Mouse (Mus musculus): Measurements from ENCODE around the gene Hmgn2. TPM values are rescaled to one million over a fixed set of nuclear protein-coding genes. Genes with fewer than 3 reads are reported as not detected.
"Not testable (repeated sequence)": the region's sequence is repeated elsewhere in the genome, so short reads cannot be mapped to it uniquely, and the experiment has no call there.

Gene Hmgn2
- polyA plus RNA-seq, 1 experiment from 2014 or later, result 3,644 TPM

DNA sequence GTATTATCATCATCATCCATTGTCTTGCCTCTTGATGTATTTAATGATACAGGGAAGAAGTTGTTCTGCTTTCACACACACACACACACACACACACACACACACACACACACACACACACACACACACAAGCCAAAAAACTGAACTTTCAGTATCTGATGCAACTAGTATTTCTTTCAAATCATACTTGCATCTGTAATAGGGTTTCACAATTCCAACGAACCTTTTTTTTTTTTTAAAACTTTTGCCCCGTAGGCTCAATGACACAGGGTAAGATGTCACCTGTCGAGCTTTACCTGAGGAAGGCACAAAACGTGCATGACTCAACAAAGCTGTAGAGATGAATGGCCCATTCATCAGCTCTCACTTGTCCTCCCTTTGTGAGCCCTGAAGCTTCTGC, 33.8 kb upstream of the Hmgn2 start:
- Histone ChIP-seq H3K9ac (no peak overlapping the region), H3K36me3 (replicated peaks) (no peaks in the 10 kb centered on the region), H3K27ac (0 out of 2 replicates have a peak overlapping the region, but pooled peaks have one; percentile 79), H3K9me3 (no peaks in the 10 kb centered on the region), H3K4me1 (peaks cover 44% of the 10 kb centered on the region), H3K27me3 (no peaks in the 10 kb centered on the region), H3K4me2 (0 out of 2 replicates have a peak overlapping the region, but pooled peaks have one; percentile 15), H3K4me3 (replicated peaks) (no peak overlapping the region)
- no peak for ATAC-seq (ENCODE audit: low FRiP score)
- 9% methylated on average over 4 of the region's 4 CpGs for WGBS

DNA sequence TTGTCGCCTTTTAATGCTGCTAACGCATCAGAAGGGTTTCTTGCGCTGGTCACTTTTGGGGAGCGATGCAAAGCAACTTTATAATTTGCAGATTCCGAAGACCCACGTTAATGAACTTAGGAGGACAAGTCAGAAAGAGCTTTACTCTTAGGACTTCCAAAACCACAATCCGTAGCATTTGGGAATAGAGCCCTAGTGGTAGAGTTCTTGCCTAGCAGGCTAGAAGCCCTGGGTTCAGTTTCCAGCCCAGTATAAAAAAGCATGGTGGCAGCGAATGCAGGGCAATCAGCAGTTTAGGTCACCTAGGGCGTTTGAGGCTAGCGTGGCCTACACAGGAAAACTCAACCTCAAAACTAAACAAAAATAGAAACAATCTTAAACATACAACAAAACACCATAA, 33.3 kb upstream of the Hmgn2 start:
- Histone ChIP-seq H3K36me3 (replicated peaks) (peaks cover 3% of the 10 kb centered on the region; the same call in 1 of the 2 replicates), H3K4me1 (peaks cover 44% of the 10 kb centered on the region), H3K4me3 (replicated peaks) (no peak overlapping the region), H3K27me3 (no peaks in the 10 kb centered on the region), H3K4me2 (no peak overlapping the region), H3K9me3 (no peaks in the 10 kb centered on the region), H3K27ac (no peak overlapping the region), H3K9ac (no peak overlapping the region)
- 47% methylated on average over 10 of the region's 10 CpGs for WGBS
- no peak for ATAC-seq (ENCODE audit: low FRiP score)

DNA sequence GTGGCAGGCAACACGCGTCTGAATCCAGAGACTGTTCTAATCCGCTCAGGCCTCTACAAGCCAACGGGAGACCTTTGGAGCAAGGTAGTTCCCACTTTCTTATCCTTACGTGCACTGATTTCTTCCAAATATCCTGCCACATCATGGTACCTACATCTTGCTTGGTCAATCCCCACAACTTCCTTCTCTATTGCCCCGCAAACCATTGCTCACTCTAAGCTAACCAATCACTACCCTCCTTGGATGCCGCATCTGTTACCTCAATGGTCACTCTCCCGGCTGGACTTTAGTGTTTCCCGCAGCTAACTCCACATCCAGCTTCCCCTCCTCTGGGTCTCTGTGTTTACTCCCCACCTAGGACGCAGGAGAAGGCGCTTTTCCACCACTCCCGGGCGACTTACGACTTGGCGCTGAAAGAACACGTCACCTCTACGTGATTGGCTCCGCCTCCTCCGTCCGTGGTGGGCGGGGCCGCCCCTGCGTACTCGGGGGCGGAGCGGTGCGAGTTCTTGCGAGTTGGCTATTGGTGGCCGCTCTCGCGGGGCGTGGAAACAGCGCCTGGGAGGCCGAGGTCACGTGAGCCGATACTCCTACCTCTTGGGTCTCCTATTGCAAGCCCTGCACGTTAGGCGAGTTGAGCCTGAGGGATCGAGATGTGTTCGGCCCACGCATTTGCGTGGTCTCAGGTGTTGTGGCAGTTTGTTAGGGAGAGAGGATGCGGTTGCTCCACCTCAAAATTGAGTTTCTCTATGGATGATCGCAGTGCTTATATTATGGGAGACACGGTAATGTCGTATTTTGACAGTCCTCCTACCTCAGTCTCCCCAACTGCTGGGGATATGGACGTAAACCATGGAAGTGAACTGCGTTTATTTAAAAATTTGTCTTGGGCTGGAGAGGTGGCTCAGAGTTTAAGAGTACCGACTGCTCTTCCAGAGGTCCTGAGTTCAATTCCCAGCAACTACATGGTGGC, 32.3 kb upstream of the Hmgn2 start, which contains the start of gene Dhdds:
Dhdds (minus strand) TSS at position 453 of the 973 bp plus-strand sequence.
- peaks cover 12% of the 10 kb centered on the region for H3K36me3 ChIP-seq (replicated peaks)
- ATAC-seq (ENCODE audit: low FRiP score), result peak; percentile 97
- H3K27ac ChIP-seq, result no peak within 1 kb of the TSS
- peak within 1 kb of the TSS; percentile 63 for H3K4me3 ChIP-seq (replicated peaks)
- no peaks in the 10 kb centered on the region for H3K27me3 ChIP-seq
- peak within 1 kb of the TSS; percentile 92 for H3K4me2 ChIP-seq
- 2% methylated on average over 49 of the region's 49 CpGs for WGBS
- peak within 1 kb of the TSS; percentile 69 for H3K9ac ChIP-seq
- no peaks in the 10 kb centered on the region for H3K9me3 ChIP-seq
- peaks cover 43% of the 10 kb centered on the region for H3K4me1 ChIP-seq

DNA sequence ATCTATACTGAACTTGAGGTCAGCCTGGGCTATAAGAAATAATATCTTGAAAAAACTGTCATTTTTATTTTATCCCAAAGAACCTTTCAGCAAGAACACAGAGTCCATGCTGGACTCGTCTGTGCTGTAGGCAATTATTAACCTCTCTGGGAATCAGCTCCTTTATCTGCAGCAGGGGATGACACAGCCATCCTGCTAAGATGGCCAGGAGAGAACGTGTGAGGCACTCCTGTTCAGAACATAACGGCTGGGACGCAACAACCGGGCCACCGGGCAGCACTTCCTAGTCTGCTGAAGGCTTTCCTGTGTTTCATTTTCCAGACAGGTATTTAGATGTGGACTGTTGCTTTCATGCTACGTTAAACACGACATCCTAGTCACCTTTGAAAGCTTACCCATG, 26.2 kb upstream of the Hmgn2 start:
- no peaks in the 10 kb centered on the region for H3K9me3 ChIP-seq
- 93% methylated on average over 8 of the region's 8 CpGs for WGBS
- H3K4me1 ChIP-seq, result peaks cover 3% of the 10 kb centered on the region; the same call in 1 of the 2 replicates
- peaks cover 55% of the 10 kb centered on the region for H3K36me3 ChIP-seq (replicated peaks)
- H3K4me3 ChIP-seq (replicated peaks), result no peak overlapping the region
- H3K4me2 ChIP-seq, result no peak overlapping the region
- H3K9ac ChIP-seq, result no peak overlapping the region
- no peaks in the 10 kb centered on the region for H3K27me3 ChIP-seq
- no peak overlapping the region for H3K27ac ChIP-seq
- ATAC-seq (ENCODE audit: low FRiP score), result no peak

DNA sequence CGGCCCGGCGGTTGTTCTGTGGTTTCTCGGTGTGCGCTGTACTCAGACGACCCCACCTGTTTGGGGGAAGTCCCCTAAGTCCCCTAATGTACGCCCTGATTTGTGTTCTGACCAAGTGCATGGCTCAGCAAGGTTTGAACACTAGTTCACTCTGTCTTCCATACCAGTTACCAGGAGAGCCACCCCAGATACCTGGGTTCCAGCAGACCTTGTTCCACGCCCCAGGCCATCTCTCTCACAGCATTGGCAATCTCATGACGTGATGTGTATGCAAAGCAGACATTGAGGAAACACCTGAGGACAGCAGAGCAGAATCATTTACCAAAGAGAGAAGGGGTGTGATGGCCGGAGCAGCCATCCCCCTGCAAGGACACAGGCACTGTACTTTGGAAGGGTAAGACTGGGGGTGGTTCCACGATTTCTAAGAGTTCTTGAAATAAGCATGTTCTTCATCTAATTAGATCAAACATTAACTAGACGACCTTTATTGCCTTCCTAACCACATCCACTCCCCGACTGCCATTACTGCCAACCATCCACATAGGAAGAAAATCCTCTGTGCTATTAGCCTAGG, 22.7 kb upstream of the Hmgn2 start:
- Histone ChIP-seq H3K9ac (no peak overlapping the region), H3K4me3 (replicated peaks) (no peak overlapping the region), H3K4me2 (no peak overlapping the region), H3K4me1 (no peaks in the 10 kb centered on the region), H3K36me3 (replicated peaks) (peaks cover 76% of the 10 kb centered on the region), H3K9me3 (no peaks in the 10 kb centered on the region), H3K27ac (no peak overlapping the region), H3K27me3 (no peaks in the 10 kb centered on the region)
- WGBS, result 89% methylated on average over 13 of the region's 13 CpGs
- no peak for ATAC-seq (ENCODE audit: low FRiP score)

DNA sequence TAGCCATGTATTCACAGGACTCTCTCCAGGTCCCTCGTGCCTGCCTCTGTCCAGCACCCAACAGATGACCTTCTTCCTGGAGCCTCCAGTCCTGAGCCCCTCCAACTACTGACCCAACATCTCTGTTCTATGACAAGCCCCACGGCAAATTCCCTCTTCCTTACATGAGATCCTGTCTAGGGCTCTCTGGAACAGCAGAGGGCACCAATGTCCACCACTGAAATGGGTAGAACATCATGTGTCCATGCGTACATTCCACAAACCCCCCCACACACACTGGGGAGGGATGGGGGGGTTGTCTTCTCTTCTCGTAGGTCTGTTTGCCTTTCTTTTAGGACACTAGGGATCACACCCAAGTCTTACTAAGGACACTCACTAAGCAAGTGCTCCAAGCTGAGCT, 21.6 kb upstream of the Hmgn2 start:
- WGBS, result 56% methylated on average over 4 of the region's 4 CpGs
- Histone ChIP-seq H3K27ac (no peak overlapping the region), H3K4me3 (replicated peaks) (no peak overlapping the region), H3K4me2 (no peak overlapping the region), H3K4me1 (no peaks in the 10 kb centered on the region), H3K36me3 (replicated peaks) (peaks cover 68% of the 10 kb centered on the region), H3K9me3 (no peaks in the 10 kb centered on the region), H3K9ac (no peak overlapping the region), H3K27me3 (no peaks in the 10 kb centered on the region)
- ATAC-seq (ENCODE audit: low FRiP score), result no peak

DNA sequence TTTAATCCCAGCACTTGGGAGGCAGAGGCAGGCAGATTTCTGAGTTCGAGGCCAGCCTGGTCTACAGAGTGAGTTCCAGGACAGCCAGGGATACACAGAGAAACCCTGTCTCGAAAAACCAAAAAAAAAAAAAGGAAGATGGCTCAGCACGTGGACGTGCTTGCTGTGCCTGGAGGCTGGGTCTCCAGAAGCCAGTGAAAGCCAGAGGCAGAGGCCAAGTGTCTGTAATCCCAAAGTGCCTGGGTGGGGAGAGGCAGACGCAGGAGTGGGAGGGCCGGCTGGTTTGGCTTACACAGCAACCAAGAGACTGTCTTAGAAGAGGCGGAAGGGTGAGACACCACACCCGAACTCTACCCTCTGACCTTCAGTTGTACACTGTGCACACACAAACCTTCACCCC, 19.8 kb upstream of the Hmgn2 start:
- peaks cover 57% of the 10 kb centered on the region for H3K36me3 ChIP-seq (replicated peaks)

DNA sequence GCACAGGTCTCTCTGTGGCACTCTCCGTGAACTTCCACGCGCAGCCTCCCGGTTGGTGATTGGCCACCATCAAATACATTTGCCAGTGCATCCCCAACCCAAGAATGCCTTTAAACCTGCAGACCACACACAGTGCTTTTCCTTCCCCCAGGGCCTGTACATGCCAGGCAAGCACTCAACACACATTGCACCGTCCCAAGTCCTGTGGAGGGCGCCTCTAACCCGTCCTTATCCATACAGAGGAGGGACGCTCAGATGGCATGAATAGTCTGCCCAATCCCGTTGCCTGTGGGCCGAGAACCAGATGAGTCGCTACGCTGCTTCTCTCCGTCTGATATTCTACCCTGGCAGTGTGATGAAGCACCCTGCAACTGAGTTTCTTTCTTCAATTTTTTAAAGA, 14.5 kb upstream of the Hmgn2 start:
- ATAC-seq (ENCODE audit: low FRiP score), result no peak
- H3K9ac ChIP-seq, result no peak overlapping the region

More for the DNA sequence above, 19.8 kb upstream of the Hmgn2 start:
- not testable (repeated sequence) for H3K27me3 ChIP-seq; H3K4me2 ChIP-seq; H3K4me1 ChIP-seq; H3K9me3 ChIP-seq; H3K9ac ChIP-seq; H3K27ac ChIP-seq; H3K4me3 ChIP-seq (replicated peaks); ATAC-seq (ENCODE audit: low FRiP score)
- 93% methylated on average over 8 of the region's 8 CpGs for WGBS

DNA sequence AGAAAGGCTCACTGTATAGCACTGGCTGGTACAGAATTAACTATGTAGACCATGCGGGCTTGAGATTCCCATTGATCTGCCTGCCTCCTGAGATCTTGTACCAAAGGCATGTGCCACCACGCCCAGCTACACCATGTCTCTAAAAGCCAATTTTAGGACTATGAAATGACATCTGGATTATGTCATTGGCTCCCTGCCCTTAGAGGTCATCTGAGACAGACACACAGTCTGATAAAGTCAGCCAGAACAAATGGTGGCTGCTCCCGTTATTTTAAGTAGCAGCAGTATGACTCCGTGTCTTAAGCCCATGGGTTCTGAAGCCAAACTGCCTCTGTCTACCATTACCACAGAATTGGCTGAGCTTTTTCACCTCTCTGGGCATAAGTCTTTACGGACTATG, 12.0 kb upstream of the Hmgn2 start:
- Histone ChIP-seq H3K36me3 (replicated peaks) (peaks cover 54% of the 10 kb centered on the region), H3K27ac (no peak overlapping the region), H3K9me3 (no peaks in the 10 kb centered on the region), H3K4me2 (no peak overlapping the region), H3K27me3 (no peaks in the 10 kb centered on the region), H3K4me1 (no peaks in the 10 kb centered on the region), H3K4me3 (replicated peaks) (no peak overlapping the region), H3K9ac (no peak overlapping the region)
- whole genome bisulfite sequencing, result 89% methylated on average over 5 of the region's 5 CpGs
- no peak for ATAC-seq (ENCODE audit: low FRiP score)

More for the DNA sequence above, 14.5 kb upstream of the Hmgn2 start:
- Histone ChIP-seq H3K4me1 (no peaks in the 10 kb centered on the region), H3K9me3 (no peaks in the 10 kb centered on the region), H3K27me3 (no peaks in the 10 kb centered on the region), H3K4me3 (replicated peaks) (no peak overlapping the region), H3K4me2 (no peak overlapping the region), H3K27ac (no peak overlapping the region), H3K36me3 (replicated peaks) (peaks cover 57% of the 10 kb centered on the region)
- WGBS, result 82% methylated on average over 13 of the region's 13 CpGs

DNA sequence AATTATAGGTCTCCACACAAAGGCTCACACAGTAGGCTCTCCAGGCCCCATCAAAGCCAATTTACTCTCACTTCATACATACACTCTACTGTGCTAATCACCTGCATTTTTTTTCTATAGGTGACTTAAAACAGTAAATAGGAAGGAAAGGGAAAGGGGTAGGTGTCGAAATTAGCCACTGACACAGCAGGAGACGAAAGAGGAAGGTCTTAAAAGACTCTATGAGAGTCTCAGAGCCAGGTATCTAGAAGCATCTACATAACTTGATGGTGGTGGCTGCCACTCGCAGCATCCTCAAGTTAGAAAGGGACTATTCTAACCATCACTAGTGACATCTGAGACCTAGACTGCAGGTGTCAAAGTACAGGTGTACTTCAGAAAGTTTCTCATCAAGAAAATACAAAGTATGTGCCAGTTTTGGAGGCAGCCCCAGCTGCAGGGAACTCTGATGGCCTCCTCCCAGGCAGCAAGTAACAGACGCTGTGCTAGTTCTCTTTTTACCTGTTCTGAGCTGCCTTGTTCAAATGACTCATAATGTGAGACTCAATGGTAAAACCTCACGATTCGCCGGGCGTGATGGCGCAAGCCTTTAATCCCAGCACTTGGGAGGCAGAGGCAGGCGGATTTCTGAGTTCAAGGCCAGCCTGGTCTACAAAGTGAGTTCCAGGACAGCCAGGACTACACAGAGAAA, 9.7 kb upstream of the Hmgn2 start:
- 93% methylated on average over 10 of the region's 10 CpGs for WGBS
- no peaks in the 10 kb centered on the region for H3K4me1 ChIP-seq
- no peak for ATAC-seq (ENCODE audit: low FRiP score)

DNA sequence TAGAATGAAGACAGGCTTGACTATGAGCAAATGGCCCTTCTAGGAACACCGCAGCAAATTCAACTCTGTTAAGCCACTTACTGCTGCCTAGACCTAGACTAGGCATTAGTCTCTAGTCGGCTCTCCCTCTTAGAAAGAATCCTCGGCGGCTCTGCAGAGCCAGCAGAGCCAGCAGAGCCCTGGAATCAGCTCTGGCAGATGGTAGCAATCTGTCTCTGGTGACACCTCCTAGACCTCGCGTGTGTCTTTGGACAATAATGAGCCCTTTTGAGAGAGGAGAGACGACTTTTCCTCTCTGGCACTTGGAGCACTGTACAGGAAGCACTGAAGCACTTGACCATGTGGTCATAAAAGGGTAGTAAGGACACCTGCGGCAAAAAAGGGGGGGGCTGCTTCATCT, 3.3 kb upstream of the Hmgn2 start:
- Histone ChIP-seq H3K9ac (no peak overlapping the region), H3K9me3 (no peaks in the 10 kb centered on the region), H3K27me3 (no peaks in the 10 kb centered on the region), H3K27ac (0 out of 2 replicates have a peak overlapping the region, but pooled peaks have one; percentile 36), H3K4me3 (replicated peaks) (no peak overlapping the region), H3K36me3 (replicated peaks) (peaks cover 26% of the 10 kb centered on the region), H3K4me2 (no peak overlapping the region), H3K4me1 (peaks cover 36% of the 10 kb centered on the region)
- 77% methylated on average over 8 of the region's 8 CpGs for WGBS
- no peak for ATAC-seq (ENCODE audit: low FRiP score)

More for the DNA sequence above, 9.7 kb upstream of the Hmgn2 start:
- Histone ChIP-seq H3K4me2 (no peak overlapping the region), H3K4me3 (replicated peaks) (no peak overlapping the region), H3K27ac (no peak overlapping the region), H3K36me3 (replicated peaks) (peaks cover 66% of the 10 kb centered on the region), H3K9ac (no peak overlapping the region), H3K9me3 (no peaks in the 10 kb centered on the region), H3K27me3 (no peaks in the 10 kb centered on the region)

DNA sequence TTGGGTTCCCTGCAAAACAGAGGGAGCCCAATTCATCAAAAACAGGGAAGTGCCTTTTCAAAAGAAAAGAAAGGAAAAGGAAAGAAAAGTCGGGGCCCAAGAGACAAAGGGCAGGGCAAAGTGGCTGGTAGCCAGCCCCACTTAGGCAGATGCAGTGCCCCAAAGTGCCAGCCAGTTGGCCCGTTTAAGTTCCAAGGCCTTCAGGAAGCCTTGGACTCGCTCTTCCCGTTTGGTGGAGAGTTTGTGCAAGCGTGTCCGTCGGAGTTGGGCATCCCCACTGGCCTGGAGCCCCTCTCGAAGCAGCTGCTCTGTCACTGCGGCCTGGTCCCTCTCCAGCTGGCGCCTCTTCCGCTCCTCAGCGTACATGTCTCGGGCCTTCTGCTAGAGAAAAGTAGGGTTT, 2.4 kb upstream of the Hmgn2 start:
- Histone ChIP-seq H3K36me3 (replicated peaks) (peaks cover 27% of the 10 kb centered on the region), H3K4me2 (no peak overlapping the region), H3K27ac (peak overlapping the region; percentile 100), H3K4me3 (replicated peaks) (no peak overlapping the region), H3K4me1 (peaks cover 45% of the 10 kb centered on the region), H3K9me3 (no peaks in the 10 kb centered on the region), H3K27me3 (no peaks in the 10 kb centered on the region), H3K9ac (0 out of 2 replicates have a peak overlapping the region, but pooled peaks have one; percentile 13)
- ATAC-seq (ENCODE audit: low FRiP score), result no peak
- 74% methylated on average over 13 of the region's 13 CpGs for WGBS
